Mouse (Mus musculus): Measurements from ENCODE around the gene Fip1l1.

GRCm38 (mm10) chr5:74561151-74561550 lies 25.9 kb downstream of the Fip1l1 start:
- no peak for TF ChIP-seq HCFC1 (IDR thresholded peaks at IDR 0.05; ENCODE audit: low read depth, low read length)
- no peak for TF ChIP-seq ELF1 (IDR thresholded peaks at IDR 0.05; ENCODE audit: low read depth, low read length)
- no peak for TF ChIP-seq CTCF (conservative IDR thresholded peaks at IDR 0.05 in 1 of 2, IDR thresholded peaks at IDR 0.05 in 1 of 2; ENCODE audit: low read depth in 2 of 2, low read length in 2 of 2)
- no peak for TF ChIP-seq IRF4 (IDR thresholded peaks at IDR 0.05; ENCODE audit: low read depth, low read length)
